Mouse (Mus musculus): ENCODE results near the gene Naa38.

Naa38 gene

GRCm38 (mm10) chr11:69398486-69399200 lies 3.4 kb downstream of the Naa38 start:
- in situ Hi-C loops (cut with MboI; ENCODE audit: unreplicated experiment in 2 of 2), result loop anchor here (5.0 kb wide), 1 partner anchor 34 kb away; no protein-coding TSS in a partner anchor

- in situ Hi-C loops (cut with MboI; ENCODE audit: unreplicated experiment in 2 of 2), result loop anchor here (5.0 to 25.0 kb wide), 4 partner anchors 33 to 1263 kb away; partner anchors contain the start of genes Ctdnep1 (in 1 of the 2), Elp5 (in 1 of the 2), Eno3 (in 1 of the 2) and Gabarap (in 1 of the 2)
These were observed 4.2 kb downstream of the Naa38 start for GRCm38 (mm10) chr11:69399201-69400082.

GRCm38 (mm10) chr11:69400083-69400850 lies 5.0 kb downstream of the Naa38 start:
- in situ Hi-C loops (cut with MboI; ENCODE audit: unreplicated experiment in 2 of 2), result loop anchor here (10.0 to 25.0 kb wide), 3 partner anchors 115 to 1262 kb away; partner anchors contain the start of genes Ctdnep1 (in 1 of the 2), Elp5 (in 1 of the 2), Eno3 (in 1 of the 2) and Gabarap (in 1 of the 2)

GRCm38 (mm10) chr11:69401210-69401637 lies 5.9 kb downstream of the Naa38 start:
- in situ Hi-C loops (cut with MboI; ENCODE audit: unreplicated experiment in 2 of 2), result loop anchor here (10.0 to 25.0 kb wide), 3 partner anchors 114 to 1261 kb away; partner anchors contain the start of genes Ctdnep1 (in 1 of the 2), Elp5 (in 1 of the 2), Eno3 (in 1 of the 2) and Gabarap (in 1 of the 2)

- in situ Hi-C loops (cut with MboI; ENCODE audit: unreplicated experiment in 2 of 2), result loop anchor here (10.0 to 25.0 kb wide), 3 partner anchors 113 to 1260 kb away; partner anchors contain the start of genes Ctdnep1 (in 1 of the 2), Elp5 (in 1 of the 2), Eno3 (in 1 of the 2) and Gabarap (in 1 of the 2)
These were observed 6.7 kb downstream of the Naa38 start for GRCm38 (mm10) chr11:69401987-69402386.

- in situ Hi-C loops (cut with MboI; ENCODE audit: unreplicated experiment in 2 of 2), result loop anchor here (10.0 to 25.0 kb wide), 3 partner anchors 111 to 1258 kb away; partner anchors contain the start of genes Ctdnep1 (in 1 of the 2), Elp5 (in 1 of the 2), Eno3 (in 1 of the 2) and Gabarap (in 1 of the 2)
These were observed 8.7 kb downstream of the Naa38 start for GRCm38 (mm10) chr11:69403691-69404594.

GRCm38 (mm10) chr11:69404595-69405396 lies 9.5 kb downstream of the Naa38 start:
- in situ Hi-C loops (cut with MboI; ENCODE audit: unreplicated experiment in 2 of 2), result loop anchor here (10.0 to 25.0 kb wide), 3 partner anchors 110 to 1258 kb away; partner anchors contain the start of genes Ctdnep1 (in 1 of the 2), Elp5 (in 1 of the 2), Eno3 (in 1 of the 2) and Gabarap (in 1 of the 2)

- in situ Hi-C loops (cut with MboI; ENCODE audit: unreplicated experiment in 2 of 2), result loop anchor here (10.0 to 25.0 kb wide), 3 partner anchors 109 to 1257 kb away; partner anchors contain the start of genes Ctdnep1 (in 1 of the 2), Elp5 (in 1 of the 2), Eno3 (in 1 of the 2) and Gabarap (in 1 of the 2)
These were observed 10.3 kb downstream of the Naa38 start for GRCm38 (mm10) chr11:69405397-69406200.

- in situ Hi-C loops (cut with MboI; ENCODE audit: unreplicated experiment in 2 of 2), result loop anchor here (10.0 to 25.0 kb wide), 3 partner anchors 109 to 1256 kb away; partner anchors contain the start of genes Ctdnep1 (in 1 of the 2), Elp5 (in 1 of the 2), Eno3 (in 1 of the 2) and Gabarap (in 1 of the 2)
These were observed 11.0 kb downstream of the Naa38 start for GRCm38 (mm10) chr11:69406282-69406681.

- in situ Hi-C loops (cut with MboI; ENCODE audit: unreplicated experiment in 2 of 2), result loop anchor here (10.0 to 25.0 kb wide), 3 partner anchors 108 to 1255 kb away; partner anchors contain the start of genes Ctdnep1 (in 1 of the 2), Elp5 (in 1 of the 2), Eno3 (in 1 of the 2) and Gabarap (in 1 of the 2)
These were observed 11.8 kb downstream of the Naa38 start for GRCm38 (mm10) chr11:69406867-69407723.

GRCm38 (mm10) chr11:69407724-69408004 lies 12.4 kb downstream of the Naa38 start:
- in situ Hi-C loops (cut with MboI; ENCODE audit: unreplicated experiment in 2 of 2), result loop anchor here (10.0 to 25.0 kb wide), 3 partner anchors 107 to 1255 kb away; partner anchors contain the start of genes Ctdnep1 (in 1 of the 2), Elp5 (in 1 of the 2), Eno3 (in 1 of the 2) and Gabarap (in 1 of the 2)

GRCm38 (mm10) chr11:69408541-69409377 lies 13.5 kb downstream of the Naa38 start:
- in situ Hi-C loops (cut with MboI; ENCODE audit: unreplicated experiment in 2 of 2), result loop anchor here (10.0 to 25.0 kb wide), 3 partner anchors 106 to 1254 kb away; partner anchors contain the start of genes Ctdnep1 (in 1 of the 2), Elp5 (in 1 of the 2), Eno3 (in 1 of the 2) and Gabarap (in 1 of the 2)

- in situ Hi-C loops (cut with MboI; ENCODE audit: unreplicated experiment in 2 of 2), result loop anchor here (10.0 to 25.0 kb wide), 3 partner anchors 105 to 1253 kb away; partner anchors contain the start of genes Ctdnep1 (in 1 of the 2), Elp5 (in 1 of the 2), Eno3 (in 1 of the 2) and Gabarap (in 1 of the 2)
These were observed 14.2 kb downstream of the Naa38 start for GRCm38 (mm10) chr11:69409378-69410044.

- in situ Hi-C loops (cut with MboI; ENCODE audit: unreplicated experiment in 2 of 2), result loop anchor here in 1 of 2 experiments (25.0 kb wide), 2 partner anchors 577 to 1252 kb away; partner anchors contain the start of genes Ctdnep1, Elp5, Eno3 and Gabarap
These were observed 14.7 kb downstream of the Naa38 start for GRCm38 (mm10) chr11:69410045-69410309.

All from v-Abl transformed pro-B cells (cell line).